ENCODE assay signal across 11 mouse cellular contexts in the genomic region with DNA sequence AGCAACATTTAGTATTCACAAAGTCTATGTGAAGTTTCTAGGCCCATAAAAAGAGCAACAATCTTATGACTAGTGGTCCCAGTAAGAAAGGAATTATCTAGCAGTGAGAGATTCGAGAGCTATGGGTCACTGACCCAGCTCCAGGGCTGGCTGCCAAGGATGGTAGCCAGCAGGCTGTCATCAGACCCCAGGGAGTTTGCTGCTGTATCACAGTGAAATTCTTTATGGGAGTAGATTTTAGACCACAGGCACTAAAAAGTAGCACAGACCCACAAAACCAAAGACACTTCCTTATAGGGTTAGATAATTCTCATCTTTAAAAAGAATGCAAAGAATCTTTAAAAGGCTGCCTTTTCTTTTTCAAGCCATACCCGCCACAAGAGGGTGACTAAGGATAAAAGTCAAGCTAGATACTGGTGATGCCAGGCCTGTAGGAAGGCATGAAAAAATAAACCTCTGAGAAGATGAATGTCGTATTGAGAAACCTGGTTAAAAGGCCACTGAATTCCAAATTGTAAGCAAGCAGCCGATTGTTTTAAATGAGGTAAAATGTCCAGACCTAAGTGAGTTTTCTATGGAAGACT. TPM values are rescaled to one million over a fixed set of nuclear protein-coding genes. Genes with fewer than 3 reads are reported as not detected.
A peak's percentile ranks its signal among the peaks of the same experiment; 100 is the strongest.
DNase-seq lines count a peak whose midpoint lies in the region; ATAC-seq lines count a peak whose summit lies in the region.
"Had no signal": no experiment of that assay in that cellular context is flagged by ENCODE, and none has a peak within 500 bp of the region (broad histone marks: within the 10 kb centered on the region; RNA-seq: fewer than 3 reads in every experiment).

No protein-coding gene starts in this region.

- H3K4me2 ChIP-seq in kidney, embryonic 14.5 days (replicated peaks; ENCODE audit: low read depth, low read length) = no peak overlapping the region
- H3K4me2 ChIP-seq: hindbrain, embryonic 13.5 days; neural tube, embryonic 15.5 days had no signal

- H3K27ac ChIP-seq in kidney, embryonic 14.5 days (ENCODE audit: low read depth, low read length) = no peak overlapping the region
- H3K27ac ChIP-seq: hindbrain, embryonic 13.5 days; neural tube, embryonic 15.5 days had no signal

- no peak overlapping the region for H3K4me3 ChIP-seq in kidney, embryonic 14.5 days (ENCODE audit: low read length)
- H3K4me3 ChIP-seq: hindbrain, embryonic 13.5 days; neural tube, embryonic 15.5 days had no signal

- ATAC-seq in kidney, embryonic 14.5 days (ENCODE audit: low FRiP score, low TSS enrichment) = no peak
- ATAC-seq: forebrain, embryonic 14.5 days had no signal

- no peaks in the 10 kb centered on the region for H3K9me3 ChIP-seq in kidney, embryonic 14.5 days (ENCODE audit: control insufficient read depth, low read length)
- H3K9me3 ChIP-seq: hindbrain, embryonic 13.5 days; neural tube, embryonic 15.5 days had no signal

- no peaks in the 10 kb centered on the region for H3K4me1 ChIP-seq in kidney, embryonic 14.5 days (ENCODE audit: control insufficient read depth, insufficient read depth, low read length)
- H3K4me1 ChIP-seq: hindbrain, embryonic 13.5 days; neural tube, embryonic 15.5 days had no signal

- DNase-seq in adrenal gland, postnatal 10 days = peak; percentile 52
- DNase-seq in adrenal gland, adult 8-10 months = no peak
- peak; percentile 34 for DNase-seq in kidney, adult 11 months
- peak; percentile 50 for DNase-seq in adipocyte (ENCODE audit: low spot score)
- DNase-seq in kidney, postnatal 36 days = peak; percentile 62 to 80
- DNase-seq in embryo, embryonic 11 days = no peak
- no peak for DNase-seq in right cerebral cortex, postnatal 36 days (ENCODE audit: low spot score in 2 of 2)

- H3K27me3 ChIP-seq in kidney, embryonic 14.5 days (ENCODE audit: control insufficient read depth, insufficient read depth, low read length) = no peaks in the 10 kb centered on the region
- H3K27me3 ChIP-seq: hindbrain, embryonic 13.5 days; neural tube, embryonic 15.5 days had no signal

- H3K9ac ChIP-seq in kidney, embryonic 14.5 days (ENCODE audit: low read depth, low read length) = no peak overlapping the region
- H3K9ac ChIP-seq: hindbrain, embryonic 13.5 days; neural tube, embryonic 15.5 days had no signal

- no peaks in the 10 kb centered on the region for H3K36me3 ChIP-seq in kidney, embryonic 14.5 days (ENCODE audit: control insufficient read depth, insufficient read depth, low read length)
- H3K36me3 ChIP-seq: hindbrain, embryonic 13.5 days; neural tube, embryonic 15.5 days had no signal

- WGBS in kidney, embryonic 14.5 days = 60% methylated on average over 4 of the region's 4 CpGs

RNA-seq across cellular contexts. Expression of a gene that starts 8.1 kb away (rescaled TPM):
- total RNA-seq in adrenal gland, postnatal 10 days (2021) = 10 to 100 TPM; 67.7 to 77.8 TPM
- total RNA-seq in adrenal gland, adult 8-10 months (2022) = 10 to 100 TPM; 40.3 to 44.5 (median 42.4) TPM
- 131 and 224 TPM in 2 replicates for polyA plus RNA-seq in kidney, embryonic 14.5 days (2014; fragmentation: Nextera tagmentation; extraction: Ambion mirVana)

RNA-seq across cellular contexts. Expression of a gene that starts 40.3 kb away (rescaled TPM):
- total RNA-seq in adrenal gland, postnatal 10 days (2021) = 1 to 10 TPM in 1 of 2 experiments, under 1 TPM in 1; 0.48 to 1.4 TPM
- under 1 TPM; 0.06 to 0.22 (median 0.10) TPM for total RNA-seq in adrenal gland, adult 8-10 months (2022)
- polyA plus RNA-seq in kidney, embryonic 14.5 days (2014; fragmentation: Nextera tagmentation; extraction: Ambion mirVana) = 1.4 and 1.7 TPM in 2 replicates
- polyA plus RNA-seq: hindbrain, embryonic 13.5 days; neural tube, embryonic 15.5 days had no signal

Comparison
In these comparisons a context has a peak if more than half of its experiments do, and no peak if none do; other contexts are left out.
1. DNase-seq: peak in adrenal gland, postnatal 10 days (single experiment), kidney, adult 11 months (single experiment), adipocyte (single experiment) and kidney, postnatal 36 days (2 of 2); none in adrenal gland, adult 8-10 months (single experiment), embryo, embryonic 11 days (single experiment) and right cerebral cortex, postnatal 36 days (0 of 2).